Mouse (Mus musculus) embryo, embryonic 10 days (tissue): ENCODE measurements at regions not wholly inside any gene's neighbourhood (a gene's known extent, or its start where the extent isn't known, plus 50 kb on each side); places are given as distances from the start of the nearest gene placed in this dataset.

Source experiments
- DNase-seq: peaks from one replicate; pipeline ENCODE4 v3.0.0-alpha.2; 2015; ENCODE audit warnings: low spot score

DNA sequence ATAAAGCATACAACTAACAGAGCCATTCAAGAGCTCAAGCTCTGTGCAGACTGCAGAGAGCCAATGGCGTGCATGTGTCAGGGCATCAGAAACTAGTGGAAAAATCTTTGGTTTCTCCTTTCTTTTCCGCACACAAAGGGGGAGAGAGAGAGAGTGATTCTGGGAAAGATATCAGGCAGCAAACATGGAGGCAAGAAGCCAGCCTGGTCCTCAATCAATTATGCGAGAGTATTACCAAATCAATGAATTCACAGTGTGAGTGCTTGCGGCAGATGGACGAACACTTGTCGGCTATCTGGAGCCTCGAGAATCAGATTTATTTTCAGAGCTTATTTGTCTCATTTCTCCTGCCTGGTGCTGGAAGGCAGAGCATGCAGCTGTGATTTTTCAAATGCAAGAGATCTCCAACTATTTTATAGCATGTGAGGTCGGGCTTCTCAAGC lies 230.6 kb downstream of the Snx10 start:
- no peak for DNase-seq

DNA sequence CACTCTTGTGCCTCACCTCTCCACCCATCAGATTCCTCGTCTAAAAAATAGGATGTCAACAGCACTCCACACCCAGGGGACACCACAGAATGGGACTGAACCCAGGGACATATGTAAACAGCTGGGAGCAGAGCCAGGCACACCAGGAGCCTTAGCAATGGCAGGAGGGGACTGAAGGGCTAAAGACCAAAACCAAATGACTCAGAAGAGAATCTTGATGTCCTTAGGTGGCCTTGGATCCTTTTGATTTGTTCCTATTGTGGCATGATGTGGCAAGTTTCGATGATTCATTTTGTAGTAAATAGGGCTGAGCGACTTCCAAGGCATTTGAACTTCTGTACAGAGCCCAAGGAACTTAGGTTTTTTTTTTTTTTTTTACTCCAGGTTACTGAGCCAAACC lies 233.4 kb downstream of the Snx10 start:
- DNase-seq = no peak

DNA sequence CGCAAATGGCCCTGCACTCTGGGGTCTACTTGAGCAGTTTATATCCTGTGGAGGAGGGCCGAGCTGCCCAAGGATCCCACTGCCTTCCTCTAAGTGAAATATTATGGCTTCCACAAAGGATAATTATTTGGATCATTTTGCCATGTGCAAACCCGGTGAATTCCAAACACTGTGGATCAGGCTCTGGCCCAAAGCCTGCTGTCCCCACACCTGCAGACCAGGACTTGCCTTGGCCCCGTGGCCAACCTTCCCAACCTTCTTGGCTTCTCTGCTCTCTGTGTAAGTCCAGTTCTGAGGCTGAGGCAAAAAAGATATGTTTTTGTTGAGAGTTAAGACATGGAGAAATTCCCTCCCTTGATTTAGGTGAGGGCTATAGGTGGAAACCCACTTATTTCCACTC lies 234.0 kb downstream of the Snx10 start:
- no peak for DNase-seq

DNA sequence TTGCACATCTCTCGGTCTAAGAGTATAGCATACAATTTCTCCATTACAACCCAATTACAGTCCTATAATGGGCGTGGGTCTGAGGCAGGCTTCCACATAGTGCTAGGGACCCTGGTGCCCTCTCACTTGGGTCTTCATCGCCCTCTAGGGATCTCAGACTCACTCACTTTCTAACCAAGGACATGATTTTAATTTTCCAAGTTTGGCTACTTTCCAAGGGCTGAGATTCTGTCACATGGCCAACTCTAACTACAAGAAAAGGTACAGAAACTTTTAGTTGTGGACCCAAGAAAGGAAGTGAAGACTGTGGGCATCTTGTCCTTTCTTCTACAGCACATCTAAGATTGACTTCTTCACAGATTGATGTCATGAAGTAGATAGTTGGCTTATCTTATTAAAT lies 235.1 kb downstream of the Snx10 start:
- DNase-seq = no peak

DNA sequence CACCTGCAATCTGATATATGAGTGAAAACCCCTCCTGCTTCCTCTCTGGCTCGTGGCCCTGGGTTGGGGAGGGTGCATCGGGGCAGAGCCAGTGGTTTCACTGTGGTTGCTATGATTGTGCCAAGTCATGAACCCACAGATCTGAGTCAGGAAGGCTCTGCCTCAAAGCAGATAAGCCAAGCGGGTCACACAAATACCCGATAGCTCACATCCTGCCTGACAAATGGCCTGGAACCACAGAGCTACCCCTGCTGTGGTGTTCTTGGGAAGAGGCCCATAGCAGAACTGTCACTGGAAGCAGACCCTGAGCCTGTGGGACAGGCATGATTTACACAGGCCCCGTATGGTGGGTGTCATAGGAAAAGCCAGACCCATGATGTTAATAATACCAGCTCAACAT lies 236.7 kb downstream of the Snx10 start:
- DNase-seq = no peak

DNA sequence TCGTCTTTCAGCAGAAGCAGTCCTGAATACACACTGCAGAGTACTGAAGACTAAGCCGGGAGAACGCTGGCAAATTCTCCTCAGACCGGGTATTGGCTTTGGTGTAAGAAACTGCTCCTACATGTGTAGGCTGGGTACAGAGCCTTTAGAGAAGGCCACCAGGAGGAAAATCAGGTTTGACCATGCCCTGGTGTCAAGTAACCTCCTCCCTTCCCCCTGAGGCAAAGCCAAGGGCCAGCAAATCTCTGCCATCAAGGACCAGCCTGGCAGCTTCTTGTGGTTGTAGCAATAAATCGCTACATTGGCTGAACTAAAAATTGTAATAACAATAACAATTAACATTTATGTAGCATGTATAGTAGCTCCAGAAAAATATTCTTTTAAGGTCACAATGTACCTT lies 237.8 kb downstream of the Snx10 start:
- DNase-seq = no peak

DNA sequence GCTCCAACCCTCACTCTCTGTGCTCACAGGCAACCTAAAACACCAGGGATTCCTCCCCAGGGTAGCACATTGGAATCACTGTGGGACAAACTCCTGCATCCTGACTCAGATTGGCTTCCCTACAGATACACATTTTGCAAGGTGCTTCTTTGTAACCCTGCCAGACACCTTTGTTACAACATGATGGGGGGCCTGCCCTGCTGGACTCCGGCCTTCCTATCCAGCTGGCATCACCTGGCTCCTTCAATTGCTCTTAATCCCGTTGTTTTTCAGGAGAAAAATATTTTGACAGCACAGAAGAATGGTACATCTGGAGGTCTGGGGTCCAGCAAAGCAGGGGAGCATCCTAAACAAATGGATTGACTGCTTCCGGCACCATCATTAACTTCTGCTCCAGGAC lies 242.8 kb downstream of the Snx10 start:
- no peak for DNase-seq

DNA sequence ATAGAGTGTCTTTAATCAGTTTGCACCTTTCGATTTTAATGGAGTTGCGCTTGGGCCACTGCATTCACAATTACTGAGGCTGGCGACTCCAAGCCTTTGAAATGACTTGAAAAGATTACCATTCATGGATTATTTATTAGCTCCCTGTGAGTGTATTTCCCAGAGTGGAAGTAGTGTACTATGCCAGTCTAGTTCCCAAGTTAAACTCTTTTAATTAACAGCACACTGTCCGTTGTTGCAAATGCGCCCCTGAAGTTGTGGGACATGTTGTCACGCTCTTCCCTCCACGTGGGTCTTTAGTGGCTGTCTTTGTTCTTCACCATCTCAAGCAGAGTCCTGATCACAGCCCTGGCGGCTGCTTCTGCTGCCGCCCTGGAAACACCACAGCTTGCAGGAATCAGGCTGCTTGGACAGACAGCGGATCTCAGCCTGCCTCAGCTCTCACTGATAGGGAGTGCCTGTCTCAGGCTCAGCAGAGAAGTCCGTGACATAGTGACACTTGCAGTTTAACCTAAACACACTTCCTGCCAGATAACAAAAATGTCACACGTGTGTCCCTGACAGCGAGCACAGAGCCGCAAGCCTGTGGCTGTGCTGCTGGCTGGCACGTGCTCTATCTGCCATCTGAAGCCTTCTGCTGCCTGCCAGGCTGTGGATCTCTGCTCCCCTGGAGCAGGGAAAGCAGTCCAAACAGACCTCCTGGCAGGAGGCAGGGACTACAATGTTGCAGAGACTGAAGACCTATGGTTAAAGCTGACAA lies 244.1 kb downstream of the Snx10 start:
- peak; percentile 68 for DNase-seq

DNA sequence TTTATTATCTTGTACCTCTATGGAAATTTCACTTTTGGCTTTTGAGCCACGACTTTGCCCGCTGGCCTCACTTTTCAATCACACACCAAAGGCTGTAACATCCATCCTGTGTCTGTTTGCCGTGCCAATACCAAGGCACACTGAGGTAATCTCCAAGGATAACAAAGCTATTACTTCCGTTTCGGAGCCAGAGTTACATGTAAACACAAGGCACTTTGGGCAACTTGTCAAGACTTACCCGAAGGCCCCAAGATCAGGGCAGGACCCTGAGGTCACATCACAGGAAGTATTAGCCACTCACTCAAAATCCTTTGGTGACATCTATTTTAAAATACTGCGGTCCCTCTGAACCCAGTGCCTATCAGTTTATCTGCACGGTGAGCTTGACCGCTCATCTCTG lies 241.3 kb downstream of the Skap2 start:
- peak; percentile 24 for DNase-seq

DNA sequence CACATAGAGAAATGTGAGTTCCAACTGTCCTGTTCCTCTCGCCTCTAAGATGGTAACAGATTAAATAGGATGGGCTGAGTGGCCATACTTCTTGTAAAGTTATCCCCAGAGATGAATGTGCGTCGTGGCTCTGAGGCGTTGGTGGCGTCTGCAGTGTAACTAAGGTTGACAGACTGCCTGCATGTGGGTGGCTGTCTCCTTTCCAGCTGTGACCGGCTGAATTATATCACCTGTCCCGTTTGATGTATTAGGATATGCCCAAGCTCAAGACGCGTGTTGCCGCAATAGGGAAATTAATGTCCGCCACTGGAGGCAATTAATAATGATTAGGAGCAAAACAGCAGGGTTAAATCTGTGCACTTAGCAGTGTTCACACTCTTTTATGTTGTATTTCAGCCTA lies 240.9 kb downstream of the Skap2 start:
- peak; percentile 33 for DNase-seq

DNA sequence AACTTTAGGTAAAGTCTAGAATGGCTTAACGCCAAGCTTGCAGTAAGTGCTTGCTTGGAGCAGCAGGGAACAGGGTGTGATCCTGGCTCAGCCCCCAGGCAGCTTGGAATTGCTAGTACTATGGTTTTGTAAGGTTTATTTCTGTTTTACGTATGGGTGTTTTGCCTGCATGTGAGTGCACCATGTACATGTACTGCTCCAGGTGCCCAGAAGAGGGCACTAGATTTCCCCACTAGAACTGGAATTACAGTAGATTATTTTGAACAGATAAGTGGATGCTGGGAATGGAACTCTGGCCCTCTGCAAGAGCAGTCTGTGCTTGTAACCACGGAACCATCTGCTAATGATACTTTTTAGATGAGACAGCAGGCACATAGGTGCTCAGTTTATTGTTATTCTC lies 237.6 kb downstream of the Skap2 start:
- DNase-seq = no peak

DNA sequence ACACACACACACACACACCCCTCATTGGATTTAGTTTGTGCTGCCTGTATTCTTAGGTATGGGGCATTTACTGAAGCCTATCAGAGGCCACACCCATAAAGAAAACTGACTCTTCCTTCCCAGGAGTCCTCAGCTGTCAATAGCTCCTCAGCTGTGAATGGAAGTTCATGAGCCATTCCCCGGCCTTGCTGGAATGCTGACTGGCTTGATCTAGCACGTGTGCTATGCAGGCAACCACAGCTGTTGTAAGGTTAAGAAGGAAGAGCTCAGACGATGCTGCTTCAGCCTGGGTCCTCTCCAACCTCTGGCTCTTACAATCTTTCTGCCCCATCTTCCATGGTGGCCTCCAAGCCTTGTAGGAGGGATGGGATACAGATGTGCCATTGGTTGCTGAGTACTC lies 226.7 kb downstream of the Skap2 start:
- DNase-seq = no peak

DNA sequence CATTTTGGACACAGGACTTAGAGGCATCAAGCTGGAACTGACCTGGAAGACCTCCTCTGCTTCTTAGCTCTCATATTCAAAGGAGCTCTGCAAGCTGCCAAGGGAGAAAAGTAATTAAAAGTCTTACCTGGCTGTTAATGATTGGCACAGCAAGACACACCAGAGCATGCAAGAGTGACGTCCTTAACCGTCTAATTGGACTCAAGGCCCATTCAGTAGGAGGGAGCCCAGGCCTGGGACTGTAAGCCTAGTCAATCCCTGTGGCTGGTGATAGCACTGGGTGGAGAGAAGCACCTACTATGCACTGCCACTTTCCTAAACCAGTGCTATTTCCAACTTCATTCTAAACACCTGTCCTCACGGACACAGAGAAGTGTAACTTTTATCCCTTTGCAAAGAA lies 225.5 kb downstream of the Skap2 start:
- DNase-seq = no peak

DNA sequence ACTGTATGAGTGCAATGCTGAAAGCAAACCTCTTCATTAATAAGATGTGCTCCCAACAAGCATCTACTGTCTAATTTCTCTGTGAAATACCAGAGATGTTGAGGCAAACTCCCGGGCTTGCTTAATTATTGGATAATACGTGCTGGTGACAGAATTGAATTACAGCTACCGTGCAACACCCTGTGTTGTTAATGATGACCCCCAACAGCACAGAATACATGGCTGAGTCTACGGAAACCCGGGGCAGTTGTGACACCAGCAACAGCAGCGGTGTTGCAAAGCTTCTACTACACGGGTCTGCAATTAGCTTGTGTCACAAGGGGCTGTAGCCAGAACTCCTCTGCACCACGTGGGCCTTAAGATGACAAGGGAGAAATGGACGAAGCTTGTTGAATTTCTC lies 224.2 kb downstream of the Skap2 start:
- no peak for DNase-seq

DNA sequence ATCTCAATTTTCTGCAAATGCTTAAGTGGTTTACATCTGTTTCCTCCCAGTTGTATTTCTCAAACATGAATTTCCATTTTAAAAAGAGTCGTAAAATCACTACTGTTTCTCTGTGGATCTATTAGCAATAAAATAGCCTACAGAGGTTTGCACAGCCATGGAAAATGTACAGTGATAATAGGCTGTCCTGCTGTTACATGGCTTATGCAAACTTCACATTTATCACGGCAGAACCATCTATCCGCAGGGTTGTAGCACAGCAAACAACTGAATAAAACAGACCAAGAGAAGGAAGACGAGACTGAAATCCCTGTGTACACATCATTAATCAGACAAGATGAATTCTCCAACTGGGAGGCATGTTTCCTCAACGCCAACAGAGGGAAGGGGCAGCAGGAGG lies 222.1 kb downstream of the Skap2 start:
- no peak for DNase-seq

DNA sequence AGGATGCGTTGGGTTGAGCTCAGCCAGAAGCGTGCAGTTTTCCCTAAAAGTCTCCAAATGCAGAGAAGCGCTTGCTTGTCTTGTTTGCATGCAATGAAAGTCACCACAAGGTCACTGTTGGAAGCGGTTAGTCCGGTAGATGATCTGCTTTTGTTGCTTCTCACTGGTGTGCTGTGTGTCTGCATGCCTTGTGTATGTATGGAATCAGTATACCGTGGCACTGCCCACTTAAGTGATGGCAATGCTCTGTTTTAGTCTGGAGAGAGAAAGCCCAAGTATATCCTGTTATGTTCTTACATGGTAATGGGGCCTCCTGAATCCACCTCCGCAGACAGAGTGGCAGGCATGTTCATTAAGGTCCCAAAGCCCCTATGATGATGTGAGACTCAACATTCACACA lies 221.7 kb downstream of the Skap2 start:
- DNase-seq = no peak

DNA sequence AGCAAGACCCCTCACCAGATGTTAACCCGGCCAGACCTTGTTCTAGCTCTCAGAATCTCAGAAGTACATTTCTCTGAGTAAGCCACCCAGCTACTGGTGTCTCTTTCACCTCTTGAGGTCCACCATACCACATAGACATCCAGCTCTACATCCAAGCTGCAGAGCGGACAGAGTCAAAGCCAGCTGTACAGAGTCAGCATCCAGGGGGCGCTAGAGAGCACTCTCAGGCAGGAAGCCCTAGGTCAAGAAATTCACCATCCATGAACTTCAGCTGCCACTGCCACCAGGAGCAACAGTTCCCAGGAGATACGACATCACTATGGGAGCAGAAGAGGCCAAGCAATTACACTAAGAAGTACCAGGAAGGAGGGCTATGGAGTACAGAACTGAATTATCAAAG lies 217.0 kb downstream of the Skap2 start:
- DNase-seq = peak; percentile 59

DNA sequence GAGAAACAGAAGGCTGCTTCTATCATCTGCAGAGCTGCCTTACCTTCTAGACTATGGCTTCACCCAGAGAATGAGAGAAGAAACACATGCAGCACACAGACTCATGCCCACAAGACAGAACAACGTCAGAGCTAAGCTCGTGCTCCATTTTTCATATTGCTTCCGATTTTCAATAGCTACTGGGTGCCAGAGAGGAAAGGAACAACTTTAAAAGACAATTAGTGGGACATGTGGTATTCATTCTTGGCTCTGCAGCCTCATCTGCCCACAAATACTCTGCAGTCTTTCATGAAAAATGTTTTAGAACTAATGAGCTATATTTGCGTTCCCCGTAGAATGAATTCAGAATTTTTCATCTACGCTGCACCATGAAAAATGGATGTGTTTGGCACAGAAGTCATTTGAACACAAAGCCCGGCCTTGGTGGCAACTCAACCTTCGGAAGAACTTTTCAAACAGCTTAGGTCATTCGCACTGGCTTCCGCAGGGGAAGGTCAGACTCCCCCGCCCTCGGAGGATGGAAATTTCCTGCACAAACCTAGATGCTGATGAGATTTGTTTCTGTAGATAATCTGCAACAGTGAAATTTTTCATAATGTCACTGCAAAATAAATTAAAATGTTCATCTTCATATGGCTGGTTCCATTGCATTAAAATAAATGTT lies 213.6 kb downstream of the Skap2 start:
- no peak for DNase-seq

DNA sequence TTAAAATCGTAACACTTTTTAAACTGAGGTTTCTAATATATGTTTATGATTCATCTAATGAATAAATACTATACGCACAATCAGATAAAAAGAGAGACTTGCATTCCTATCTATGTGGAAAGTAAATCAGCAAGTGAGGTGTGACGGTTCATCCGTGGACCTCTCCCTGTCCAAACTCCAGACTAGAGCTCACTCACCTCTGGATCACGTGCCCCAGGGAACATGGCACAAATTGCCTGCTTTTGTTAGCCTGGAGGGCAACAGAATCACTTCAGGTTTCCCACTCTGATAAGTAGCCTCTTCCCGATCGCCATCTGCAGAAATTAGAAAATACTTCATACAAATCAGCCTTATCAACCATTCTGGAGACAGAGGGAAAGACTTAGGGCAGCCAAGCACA lies 206.7 kb downstream of the Skap2 start:
- no peak for DNase-seq
